Mouse (Mus musculus): ENCODE data around the gene Ptma. TPM values are rescaled to one million over a fixed set of nuclear protein-coding genes. Genes with fewer than 3 reads are reported as not detected.

Gene Ptma
- total RNA-seq, 2 experiments from 2014 or later = 724 to 726 TPM

DNA sequence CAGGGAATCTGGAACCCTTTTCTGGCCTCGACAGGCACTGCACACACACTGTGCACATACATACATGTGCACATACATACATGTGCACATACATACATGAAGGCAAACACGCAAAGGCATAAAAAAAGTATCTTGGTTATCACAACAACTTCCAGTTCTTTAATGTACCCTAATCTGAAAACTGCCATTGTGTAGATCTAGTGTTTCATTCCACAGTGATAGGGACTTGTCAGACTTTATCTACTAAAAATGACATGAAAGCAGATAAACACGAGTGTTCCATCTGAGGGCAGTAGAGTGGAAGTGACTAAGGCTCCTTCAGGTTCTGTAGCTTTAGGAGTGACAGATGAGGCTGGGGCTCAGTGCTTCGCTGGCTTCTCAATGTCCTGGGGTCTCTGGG is 24.8 kb downstream of the Ptma start:
- no peak for DNase-seq

DNA sequence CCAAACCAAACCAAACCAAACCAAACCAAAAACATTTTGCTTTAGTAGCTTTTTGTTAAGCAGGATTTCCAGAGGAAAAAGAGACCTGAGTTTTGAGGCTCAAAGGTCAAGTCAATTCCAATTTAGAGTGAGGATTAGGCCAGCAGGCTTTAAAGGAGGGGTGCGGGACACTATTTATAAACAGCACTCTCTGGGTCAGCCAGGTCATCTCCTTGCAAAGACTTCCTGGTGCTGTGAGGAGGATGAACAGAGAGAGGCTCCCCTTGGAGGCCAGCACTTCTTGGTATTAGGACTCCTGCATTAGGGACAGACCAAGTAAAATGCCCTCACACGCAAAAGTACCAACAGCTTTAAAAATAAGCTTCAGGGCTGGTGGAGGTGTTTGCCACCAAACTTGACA is 25.4 kb downstream of the Ptma start:
- DNase-seq = no peak

GRCm38 (mm10) chr1:86555665-86556064 is 29.1 kb downstream of the Ptma start:
- DNase-seq = no peak

DNA sequence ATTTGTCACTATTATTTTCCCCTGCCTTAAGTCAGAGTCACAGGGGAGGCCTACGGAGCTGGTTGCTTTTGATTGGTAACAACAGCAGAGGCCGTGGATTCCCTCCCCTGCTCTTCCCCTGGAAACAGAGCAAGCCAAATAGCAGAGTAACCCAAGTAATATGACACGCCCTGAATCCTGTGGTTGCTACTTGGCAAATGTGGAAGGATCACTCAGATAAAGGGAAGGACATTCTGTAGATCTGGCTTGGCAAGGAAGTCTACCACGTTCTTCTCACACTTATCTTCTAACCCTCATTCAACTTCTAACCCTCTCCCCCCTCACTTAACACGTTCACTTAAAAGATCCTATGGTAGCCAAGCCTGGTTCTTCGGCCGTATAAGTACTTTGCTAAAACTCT is 31.3 kb downstream of the Ptma start:
- DNase-seq = no peak

DNA sequence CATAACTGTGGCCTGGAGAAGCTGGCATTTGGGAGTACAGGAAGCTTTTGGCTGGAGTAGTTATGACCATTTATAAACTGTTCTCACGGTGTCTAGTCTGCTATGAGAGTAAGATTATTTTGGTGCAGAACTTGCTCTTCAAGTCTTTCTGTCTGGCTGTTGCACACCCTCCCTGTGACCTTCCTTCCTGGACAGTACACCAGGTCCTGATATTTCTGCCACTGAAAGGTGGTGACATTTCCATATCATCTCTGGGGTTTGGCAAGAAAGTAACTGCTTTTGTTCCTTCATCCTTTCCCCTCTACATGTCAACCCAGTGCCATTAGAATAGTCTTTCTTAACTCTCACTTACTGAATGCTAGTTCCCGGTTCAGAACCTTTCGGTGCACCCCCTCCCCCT is 32.7 kb downstream of the Ptma start:
- DNase-seq = no peak

GRCm38 (mm10) chr1:86562663-86563062 is 36.1 kb downstream of the Ptma start:
- DNase-seq = no peak

DNA sequence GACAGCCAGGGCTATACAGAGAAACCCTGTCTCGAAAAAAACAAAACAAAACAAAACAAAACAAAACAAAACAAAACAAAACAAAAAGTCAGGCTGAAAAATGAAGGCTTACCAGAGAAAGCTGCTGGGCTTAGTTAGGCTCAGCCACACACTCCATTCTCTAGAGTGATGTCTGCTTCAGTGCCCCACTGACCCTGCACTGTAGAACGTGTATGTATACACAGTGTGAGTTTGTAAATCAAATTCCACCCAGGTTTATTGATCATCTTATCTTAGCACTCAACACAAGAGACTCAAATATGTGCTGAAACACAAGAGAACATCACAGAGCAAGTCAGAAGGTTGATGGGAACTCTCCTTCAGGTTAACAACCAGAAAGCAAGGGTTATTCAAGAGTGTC is 41.9 kb downstream of the Ptma start:
- DNase-seq = no peak

DNA sequence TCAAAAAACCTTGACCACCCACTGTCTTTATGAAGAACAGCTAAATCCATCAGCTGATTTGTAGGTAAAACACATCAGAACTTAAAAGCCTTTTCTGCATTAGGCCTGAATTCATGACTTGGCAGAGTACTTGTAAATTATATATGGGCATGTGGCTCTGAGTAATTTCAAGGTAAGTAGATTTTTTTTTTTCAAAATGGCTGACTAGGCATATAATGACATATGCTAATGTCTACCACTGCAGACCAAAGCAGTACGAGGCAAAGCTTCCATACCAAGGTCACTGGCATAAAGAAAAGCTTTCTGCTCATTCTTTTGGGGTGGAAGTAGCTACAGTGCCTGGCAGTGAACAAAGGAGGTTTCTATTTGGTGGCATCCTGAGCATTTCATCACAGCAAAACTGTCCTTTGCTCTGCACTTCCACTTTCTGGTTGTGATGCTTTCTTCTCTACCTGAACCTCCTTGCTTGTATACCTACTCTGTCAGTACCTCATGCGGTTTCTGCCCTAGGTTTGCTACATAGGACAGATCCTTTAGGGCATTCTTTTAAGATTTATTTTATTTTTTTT is 42.9 kb downstream of the Ptma start:
- no peak for DNase-seq

- no peak for DNase-seq
Measured at GRCm38 (mm10) chr1:86571381-86571780, 44.9 kb downstream of the Ptma start.

DNA sequence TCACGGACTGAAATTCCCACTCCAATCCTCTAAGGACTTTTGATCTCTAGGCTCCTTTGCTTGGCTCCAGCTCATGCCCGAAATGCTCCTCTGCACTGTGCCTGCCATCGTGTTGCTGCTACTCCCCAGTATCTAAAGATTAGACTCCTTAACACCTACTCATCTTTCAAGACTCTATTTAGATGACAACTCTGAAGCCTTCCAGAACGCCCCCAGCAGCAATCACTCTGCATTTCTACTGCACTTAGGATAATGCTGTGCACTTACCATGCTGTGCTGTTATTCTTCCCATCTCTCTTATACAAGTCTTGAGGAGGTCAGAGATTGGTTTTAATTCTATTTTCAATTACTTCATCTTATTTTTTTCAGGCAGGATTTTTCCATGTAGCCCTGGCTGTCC is 45.4 kb downstream of the Ptma start:
- DNase-seq = no peak

Other genes starting within 250 kb of the Ptma start
- 1 to 10 TPM in 1 of 2 experiments, under 1 TPM in 1; 0.98 to 1.1 TPM for gene B3gnt7, start 223.9 kb upstream of the Ptma start, total RNA-seq (2021)
- 100 to 1,000 TPM; 203 to 206 TPM for gene Ncl, start 167.3 kb upstream of the Ptma start, total RNA-seq (2021)
- gene Nmur1, start 100.5 kb upstream of the Ptma start, total RNA-seq (2021) = not detected
- gene Tex44, start 100.4 kb upstream of the Ptma start, total RNA-seq (2021) = not detected
- 10 to 100 TPM; 39.4 to 40.5 TPM for gene Pde6d, start 55.9 kb downstream of the Ptma start, total RNA-seq (2021)
- gene Cops7b, start 56.2 kb downstream of the Ptma start, total RNA-seq (2021) = 10 to 100 TPM; 13.6 to 14.0 TPM
- gene Nppc, start 143.8 kb downstream of the Ptma start, total RNA-seq (2021) = under 1 TPM; 0.69 to 0.86 TPM
- gene Dis3l2, start 177.1 kb downstream of the Ptma start, total RNA-seq (2021) = 10 to 100 TPM; 17.3 to 18.1 TPM

All from heart, postnatal 4 days (tissue).